Mouse (Mus musculus): Measurements from ENCODE around the gene Lmbrd1.

- no peak for TF ChIP-seq CTCF (IDR thresholded peaks at IDR 0.05; ENCODE audit: extremely low read depth, insufficient read length, insufficient replicate concordance, low read depth, low read length)
- no peak for TF ChIP-seq POLR2A (IDR thresholded peaks at IDR 0.05; ENCODE audit: low read depth, low read length)
Observed at GRCm38 (mm10) chr1:24659914-24660313, 18.5 kb upstream of the Lmbrd1 start.

Data from small intestine, adult 2 months (tissue).